ENCODE assay signal across 16 mouse cellular contexts in genomic region chr7:79193936-79194335, GRCm38 (mm10). TPM values are rescaled to one million over a fixed set of nuclear protein-coding genes. Genes with fewer than 3 reads are reported as not detected.
DNase-seq lines count a peak whose midpoint lies in the region; ATAC-seq lines count a peak whose summit lies in the region.
"Had no signal": no experiment of that assay in that cellular context is flagged by ENCODE, and none has a peak within 500 bp of the region (broad histone marks: within the 10 kb centered on the region; RNA-seq: fewer than 3 reads in every experiment).

No protein-coding gene starts in this region.

- H3K9me3 ChIP-seq in heart, embryonic 10.5 days = no peaks in the 10 kb centered on the region
- no peaks in the 10 kb centered on the region for H3K9me3 ChIP-seq in midbrain, embryonic 15.5 days
- H3K9me3 ChIP-seq in midbrain, embryonic 13.5 days = no peaks in the 10 kb centered on the region
- H3K9me3 ChIP-seq in hindbrain, embryonic 16.5 days (ENCODE audit: control insufficient read depth, low read length) = no peaks in the 10 kb centered on the region
- H3K9me3 ChIP-seq: embryonic facial prominence, embryonic 13.5 days; limb, embryonic 10.5 days had no signal

- H3K9ac ChIP-seq in midbrain, embryonic 15.5 days = no peak overlapping the region
- no peak overlapping the region for H3K9ac ChIP-seq in midbrain, embryonic 13.5 days (replicated peaks)
- no peak overlapping the region for H3K9ac ChIP-seq in hindbrain, embryonic 16.5 days (ENCODE audit: low read depth, low read length)
- H3K9ac ChIP-seq: embryonic facial prominence, embryonic 13.5 days had no signal

- intact Hi-C loops in heart, postnatal 36 days (cut with DNase I) = no loop called here

- no peak overlapping the region for H3K4me3 ChIP-seq in heart, embryonic 10.5 days
- no peak overlapping the region for H3K4me3 ChIP-seq in midbrain, embryonic 15.5 days
- H3K4me3 ChIP-seq in midbrain, embryonic 13.5 days (replicated peaks) = no peak overlapping the region
- H3K4me3 ChIP-seq in hindbrain, embryonic 16.5 days (ENCODE audit: low read length) = no peak overlapping the region
- H3K4me3 ChIP-seq: embryonic facial prominence, embryonic 13.5 days; heart, adult 2 months; limb, embryonic 10.5 days had no signal

- 0 out of 2 replicates have a peak overlapping the region, but pooled peaks have one; percentile 52 for H3K27ac ChIP-seq in heart, embryonic 10.5 days
- peak overlapping the region; percentile 51 for H3K27ac ChIP-seq in midbrain, embryonic 15.5 days
- H3K27ac ChIP-seq in midbrain, embryonic 13.5 days = no peak overlapping the region
- H3K27ac ChIP-seq in hindbrain, embryonic 16.5 days (ENCODE audit: low read depth, low read length) = peak overlapping the region; percentile 64; the same call in 1 of the 2 replicates
- H3K27ac ChIP-seq: embryonic facial prominence, embryonic 13.5 days had no signal

- no peak overlapping the region for H3K4me2 ChIP-seq in midbrain, embryonic 15.5 days
- H3K4me2 ChIP-seq in midbrain, embryonic 13.5 days (replicated peaks) = no peak overlapping the region
- no peak overlapping the region for H3K4me2 ChIP-seq in hindbrain, embryonic 16.5 days (ENCODE audit: low read length)
- H3K4me2 ChIP-seq: embryonic facial prominence, embryonic 13.5 days; liver, embryonic 11.5 days had no signal

- no peak for DNase-seq in heart, embryonic 10.5 days (ENCODE audit: low spot score)
- DNase-seq in heart, postnatal 36 days = no peak
- no peak for DNase-seq in urinary bladder, postnatal 10 days (ENCODE audit: low spot score)
- no peak for DNase-seq in B cell, adult 2 months
- DNase-seq: kidney, adult 8-10 months; kidney, postnatal 36 days; lung, adult 2 months; thymus, postnatal 4 days had no signal

- no peaks in the 10 kb centered on the region for H3K36me3 ChIP-seq in heart, embryonic 10.5 days
- H3K36me3 ChIP-seq in midbrain, embryonic 15.5 days (replicated peaks) = no peaks in the 10 kb centered on the region
- H3K36me3 ChIP-seq in midbrain, embryonic 13.5 days = no peaks in the 10 kb centered on the region
- no peaks in the 10 kb centered on the region for H3K36me3 ChIP-seq in hindbrain, embryonic 16.5 days (ENCODE audit: control insufficient read depth, insufficient read depth, low read length)
- H3K36me3 ChIP-seq: embryonic facial prominence, embryonic 13.5 days; limb, embryonic 10.5 days had no signal

- H3K27me3 ChIP-seq in heart, embryonic 10.5 days (ENCODE audit: insufficient read depth, poor library complexity, severe bottlenecking) = no peaks in the 10 kb centered on the region
- H3K27me3 ChIP-seq in midbrain, embryonic 15.5 days (replicated peaks) = no peaks in the 10 kb centered on the region
- no peaks in the 10 kb centered on the region for H3K27me3 ChIP-seq in midbrain, embryonic 13.5 days
- no peaks in the 10 kb centered on the region for H3K27me3 ChIP-seq in hindbrain, embryonic 16.5 days (replicated peaks; ENCODE audit: control insufficient read depth, insufficient read depth, low read length)
- H3K27me3 ChIP-seq: embryonic facial prominence, embryonic 13.5 days had no signal

- H3K4me1 ChIP-seq in heart, embryonic 10.5 days = peaks cover 46% of the 10 kb centered on the region
- peaks cover 13% of the 10 kb centered on the region for H3K4me1 ChIP-seq in midbrain, embryonic 15.5 days
- peaks cover 30% of the 10 kb centered on the region for H3K4me1 ChIP-seq in midbrain, embryonic 13.5 days (replicated peaks)
- H3K4me1 ChIP-seq in hindbrain, embryonic 16.5 days (ENCODE audit: control insufficient read depth, insufficient read depth, low read depth, low read length) = no peaks in the 10 kb centered on the region; the same call in 1 of the 2 replicates

- ATAC-seq in midbrain, embryonic 15.5 days (replicated peaks) = no peak
- no peak for ATAC-seq in midbrain, embryonic 13.5 days
- no peak for ATAC-seq in hindbrain, embryonic 16.5 days
- ATAC-seq: inflammation-experienced regulatory T-cells, adult 6 months had no signal

- 40% methylated on average over 5 of the region's 5 CpGs for WGBS in heart, embryonic 10.5 days
- 77% methylated on average over 5 of the region's 5 CpGs for WGBS in midbrain, embryonic 15.5 days
- 78% methylated on average over 5 of the region's 5 CpGs for WGBS in midbrain, embryonic 13.5 days
- WGBS in hindbrain, embryonic 16.5 days = 83% methylated on average over 5 of the region's 5 CpGs

RNA-seq across cellular contexts. Expression of gene Mfge8, which starts 45.1 kb away (rescaled TPM):
- polyA plus RNA-seq in heart, embryonic 10.5 days (2016; fragmentation: Nextera tagmentation; extraction: Ambion mirVana) = 219 and 275 TPM in 2 replicates
- total RNA-seq in heart, postnatal 36 days (2021) = 100 to 1,000 TPM; 135 to 138 TPM
- 113 and 150 TPM in 2 replicates for polyA plus RNA-seq in midbrain, embryonic 15.5 days (2015; fragmentation: Nextera tagmentation; extraction: Ambion mirVana)
- 46.4 and 50.7 TPM in 2 replicates for polyA plus RNA-seq in midbrain, embryonic 13.5 days (2015; fragmentation: Nextera tagmentation; extraction: Ambion mirVana)
- 281 and 351 TPM in 2 replicates for polyA plus RNA-seq in hindbrain, embryonic 16.5 days (2015; fragmentation: Nextera tagmentation; extraction: Ambion mirVana)
